Mouse (Mus musculus) MEL (cell line): Measurements from ENCODE around the gene Prps1l1. TPM values are rescaled to one million over a fixed set of nuclear protein-coding genes. Genes with fewer than 3 reads are reported as not detected.

ENCODE experiments used
- DNase-seq: peaks from one replicate; pipeline ENCODE4 v3.0.0; 2011; ENCODE audit warnings: low read depth, low spot score
- H3K27ac ChIP-seq: 2 replicates; pipeline ENCODE4 v1.5.1; 2012; ENCODE audit warnings: low read depth, mild to moderate bottlenecking, control low read depth, low read length, moderate library complexity; ENCODE audit not compliant: control insufficient read depth
- H3K27me3 ChIP-seq, 2 experiments: fragments of 150-350 bp in 1 of 2; sonication (generic) in 1 of 2; 2 replicates each; pipeline ENCODE4 v1.6.1; 2012; ENCODE audit warnings: low read length in 2 of 2, mild to moderate bottlenecking in 2 of 2, improper control_type of control experiment in 1 of 2, moderate library complexity in 1 of 2; ENCODE audit not compliant: insufficient read depth in 2 of 2, control insufficient read depth in 1 of 2
- H3K36me3 ChIP-seq, 2 experiments: 2 replicates each; pipeline ENCODE4 v1.6.1; 2012 to 2014; ENCODE audit warnings: low read length in 2 of 2, improper control_type of control experiment in 1 of 2, inconsistent platforms in 1 of 2, mild to moderate bottlenecking in 1 of 2; ENCODE audit not compliant: insufficient read depth in 2 of 2, control insufficient read depth in 1 of 2
- H3K4me1 ChIP-seq, 2 experiments: fragments of 150-350 bp in 1 of 2; sonication (generic) in 1 of 2; 2 replicates each; pipeline ENCODE4 v1.6.1; 2012; ENCODE audit warnings: low read length in 2 of 2, improper control_type of control experiment in 1 of 2, mild to moderate bottlenecking in 1 of 2; ENCODE audit not compliant: insufficient read depth in 2 of 2, control insufficient read depth in 1 of 2
- H3K4me3 ChIP-seq, 2 experiments: fragments of 150-350 bp in 1 of 2; sonication (generic) in 1 of 2; 2 replicates each; pipeline ENCODE4 v1.5.1; 2012; ENCODE audit warnings: low read depth in 2 of 2, low read length in 2 of 2, mild to moderate bottlenecking in 2 of 2, moderate library complexity in 2 of 2, control low read depth in 1 of 2, improper control_type of control experiment in 1 of 2; ENCODE audit not compliant: control insufficient read depth in 1 of 2, insufficient read depth in 1 of 2
- H3K79me2 ChIP-seq: 2 replicates; pipeline ENCODE4 v1.6.1; 2012; ENCODE audit warnings: mild to moderate bottlenecking, low read length, moderate library complexity; ENCODE audit not compliant: control insufficient read depth, poor library complexity, insufficient read depth
- H3K9ac ChIP-seq: 2 replicates; pipeline ENCODE4 v1.6.1; 2012; ENCODE audit warnings: low read depth, mild to moderate bottlenecking, control low read depth, low read length, moderate library complexity; ENCODE audit not compliant: control insufficient read depth, poor library complexity, severe bottlenecking
- H3K9me3 ChIP-seq: fragments of 150-350 bp; sonication (generic); replicated peaks from 2 replicates; pipeline ENCODE4 v1.6.1; 2012; ENCODE audit warnings: mild to moderate bottlenecking, low read length, improper control_type of control experiment, moderate library complexity; ENCODE audit not compliant: insufficient read depth
- CHD1 ChIP-seq: IDR thresholded peaks from 2 replicates; pipeline ENCODE4 v1.6.1; 2012; ENCODE audit warnings: low read depth, mild to moderate bottlenecking, inconsistent platforms, low read length, improper control_type of control experiment
- CTCF ChIP-seq, 3 experiments: IDR thresholded peaks in 2 of 3; conservative IDR thresholded peaks in 1 of 3; 2 replicates each; pipeline ENCODE4 v1.5.1; 2011 to 2012; ENCODE audit warnings: low read length in 3 of 3, low read depth in 2 of 3, mild to moderate bottlenecking in 2 of 3, improper control_type of control experiment in 1 of 3, inconsistent platforms in 1 of 3, mixed read lengths in 1 of 3, moderate library complexity in 1 of 3; ENCODE audit not compliant: control insufficient read depth in 1 of 3, insufficient read depth in 1 of 3, poor library complexity in 1 of 3, severe bottlenecking in 1 of 3
- EP300 ChIP-seq, 2 experiments: IDR thresholded peaks; 2 replicates each; pipeline ENCODE4 v1.6.1; 2011; ENCODE audit warnings: improper control_type of control experiment in 2 of 2, low read length in 2 of 2, low read depth in 1 of 2, mild to moderate bottlenecking in 1 of 2
- ETS1 ChIP-seq: IDR thresholded peaks from 2 replicates; pipeline ENCODE4 v1.6.1; 2012; ENCODE audit warnings: low read depth, mild to moderate bottlenecking, inconsistent platforms, low read length, improper control_type of control experiment, moderate library complexity
- JUND ChIP-seq: IDR thresholded peaks from 2 replicates; pipeline ENCODE4 v1.6.1; 2011; ENCODE audit warnings: low read depth, mild to moderate bottlenecking, improper control_type of control experiment, low read length
- KAT2A ChIP-seq: conservative IDR thresholded peaks from 2 replicates; pipeline ENCODE4 v1.6.1; 2012; ENCODE audit warnings: low read depth, low read length, improper control_type of control experiment, inconsistent platforms
- MAX ChIP-seq: IDR thresholded peaks from 2 replicates; pipeline ENCODE4 v1.6.1; 2011; ENCODE audit warnings: low read length, improper control_type of control experiment
- MYB ChIP-seq: IDR thresholded peaks from 2 replicates; pipeline ENCODE4 v1.6.1; 2011; ENCODE audit warnings: mild to moderate bottlenecking, low read depth, low read length, improper control_type of control experiment
- NELFE ChIP-seq: IDR thresholded peaks from 2 replicates; pipeline ENCODE4 v1.6.1; 2011; ENCODE audit warnings: low read depth, low read length, improper control_type of control experiment
- RAD21 ChIP-seq: IDR thresholded peaks from 2 replicates; pipeline ENCODE4 v1.6.1; 2011; ENCODE audit warnings: mild to moderate bottlenecking, low read depth, low read length, improper control_type of control experiment
- RCOR1 ChIP-seq: IDR thresholded peaks from 2 replicates; pipeline ENCODE4 v1.6.1; 2012; ENCODE audit warnings: low read depth, mild to moderate bottlenecking, inconsistent platforms, low read length, improper control_type of control experiment
- SIN3A ChIP-seq: IDR thresholded peaks from 2 replicates; pipeline ENCODE4 v1.6.1; 2012; ENCODE audit warnings: low read length, improper control_type of control experiment, inconsistent platforms
- SMC3 ChIP-seq: IDR thresholded peaks from 2 replicates; pipeline ENCODE4 v1.6.1; 2011; ENCODE audit warnings: low read depth, low read length, improper control_type of control experiment
- TAL1 ChIP-seq: IDR thresholded peaks from 2 replicates; pipeline ENCODE4 v1.6.1; 2012; ENCODE audit warnings: mild to moderate bottlenecking, inconsistent platforms, low read length, moderate library complexity, mixed read lengths
- UBTF ChIP-seq: IDR thresholded peaks from 2 replicates; pipeline ENCODE4 v1.6.1; 2012; ENCODE audit warnings: low read depth, mild to moderate bottlenecking, inconsistent platforms, low read length, improper control_type of control experiment, moderate library complexity, borderline replicate concordance; ENCODE audit not compliant: insufficient read depth
- USF1 ChIP-seq: IDR thresholded peaks from 2 replicates; pipeline ENCODE4 v1.6.1; 2014; ENCODE audit warnings: low read depth, mild to moderate bottlenecking, inconsistent platforms, low read length, improper control_type of control experiment, moderate library complexity
- USF2 ChIP-seq, 2 experiments: IDR thresholded peaks; 2 replicates each; pipeline ENCODE4 v1.6.1; 2011 to 2012; ENCODE audit warnings: improper control_type of control experiment in 2 of 2, low read length in 2 of 2, borderline replicate concordance in 1 of 2, inconsistent platforms in 1 of 2, low read depth in 1 of 2, mild to moderate bottlenecking in 1 of 2; ENCODE audit not compliant: insufficient read depth in 1 of 2
- ZC3H11A ChIP-seq: IDR thresholded peaks from 2 replicates; pipeline ENCODE4 v1.6.1; 2012; ENCODE audit warnings: low read depth, mild to moderate bottlenecking, inconsistent platforms, low read length, improper control_type of control experiment
- ZMIZ1 ChIP-seq: IDR thresholded peaks from 2 replicates; pipeline ENCODE4 v1.6.1; 2012; ENCODE audit warnings: low read depth, mild to moderate bottlenecking, inconsistent platforms, low read length, improper control_type of control experiment, moderate library complexity
- polyA plus RNA-seq, 2 experiments: library from polyadenylated mRNA; stranded (reverse) in 1 of 2; unstranded in 1 of 2; fragments of >175 nt in 1 of 2; fragments of >200 nt in 1 of 2; gene quantifications; 2 replicates each; pipeline versions ENCODE4 v1.2.1 to v1.2.4; 2012; ENCODE audit warnings: low replicate concordance in 2 of 2, low read depth in 1 of 2; ENCODE audit not compliant: insufficient read length in 2 of 2, insufficient read depth in 1 of 2, missing spikeins in 1 of 2
- total RNA-seq: library from RNA; depleted of rRNA; stranded (reverse); fragments of 300-350 nt; gene quantifications from 2 replicates; pipeline ENCODE4 v1.2.3, GENCODE M21; 2012; rRNA removed

Gene Prps1l1
- total RNA-seq, result not detected in 2 replicates
- not detected for polyA plus RNA-seq

GRCm38 (mm10) chr12:34984461-34984860 lies at the start of gene Prps1l1:
TSS of gene Prps1l1 (plus strand) at chr12:34984761.
- Histone ChIP-seq H3K36me3 (no peaks in the 10 kb centered on the region), H3K79me2 (no peaks in the 10 kb centered on the region), H3K4me1 (no peaks in the 10 kb centered on the region), H3K27ac (no peak within 1 kb of the TSS), H3K9me3 (no peaks in the 10 kb centered on the region), H3K9ac (no peak within 1 kb of the TSS), H3K27me3 (no peaks in the 10 kb centered on the region), H3K4me3 (no peak within 1 kb of the TSS)
- DNase-seq, result no peak
- TF ChIP-seq USF1, result no peak
- no peak for TF ChIP-seq MAX
- no peak for TF ChIP-seq USF2 (IDR thresholded peaks at IDR 0.05; ENCODE audit: borderline replicate concordance in 1 of 2, insufficient read depth in 1 of 2, low read depth in 1 of 2, low read length in 2 of 2)
- TF ChIP-seq CHD1, result no peak
- TF ChIP-seq KAT2A, result no peak
- TF ChIP-seq ETS1, result no peak
- no peak for TF ChIP-seq RCOR1
- TF ChIP-seq MYB, result no peak
- no peak for TF ChIP-seq UBTF
- no peak for TF ChIP-seq EP300 (IDR thresholded peaks at IDR 0.05; ENCODE audit: low read depth in 1 of 2, low read length in 2 of 2)
- TF ChIP-seq NELFE, result no peak
- TF ChIP-seq ZMIZ1, result no peak

- H3K27ac ChIP-seq, result no peak overlapping the region
- TF ChIP-seq UBTF (no peak), KAT2A (no peak), CTCF (IDR thresholded peaks at IDR 0.05 in 2 of 3, conservative IDR thresholded peaks at IDR 0.05 in 1 of 3; ENCODE audit: control insufficient read depth in 1 of 3, insufficient read depth in 1 of 3, low read depth in 2 of 3, low read length in 3 of 3, poor library complexity in 1 of 3, severe bottlenecking in 1 of 3) (peak in 2 of 3 experiments; percentile 31 to 51; a peak in 5 of 6 replicates), JUND (no peak), USF2 (IDR thresholded peaks at IDR 0.05; ENCODE audit: borderline replicate concordance in 1 of 2, insufficient read depth in 1 of 2, low read depth in 1 of 2, low read length in 2 of 2) (no peak), ZC3H11A (peak; percentile 37; the same call in 1 of the 2 replicates), RAD21 (peak; percentile 59), SIN3A (no peak), TAL1 (no peak), SMC3 (peak; percentile 66)
- no peaks in the 10 kb centered on the region for H3K79me2 ChIP-seq
- DNase-seq, result peak; percentile 22
- H3K9ac ChIP-seq, result no peak overlapping the region
- H3K4me3 ChIP-seq, result no peak overlapping the region
- H3K4me1 ChIP-seq, result no peaks in the 10 kb centered on the region
- H3K27me3 ChIP-seq, result no peaks in the 10 kb centered on the region
- no peaks in the 10 kb centered on the region for H3K9me3 ChIP-seq
- H3K36me3 ChIP-seq, result no peaks in the 10 kb centered on the region
These were observed 46.6 kb upstream of the Prps1l1 start for GRCm38 (mm10) chr12:34937918-34938317.
